Mouse (Mus musculus): ENCODE results near the gene Tmem128.

Gene Tmem128

DNA sequence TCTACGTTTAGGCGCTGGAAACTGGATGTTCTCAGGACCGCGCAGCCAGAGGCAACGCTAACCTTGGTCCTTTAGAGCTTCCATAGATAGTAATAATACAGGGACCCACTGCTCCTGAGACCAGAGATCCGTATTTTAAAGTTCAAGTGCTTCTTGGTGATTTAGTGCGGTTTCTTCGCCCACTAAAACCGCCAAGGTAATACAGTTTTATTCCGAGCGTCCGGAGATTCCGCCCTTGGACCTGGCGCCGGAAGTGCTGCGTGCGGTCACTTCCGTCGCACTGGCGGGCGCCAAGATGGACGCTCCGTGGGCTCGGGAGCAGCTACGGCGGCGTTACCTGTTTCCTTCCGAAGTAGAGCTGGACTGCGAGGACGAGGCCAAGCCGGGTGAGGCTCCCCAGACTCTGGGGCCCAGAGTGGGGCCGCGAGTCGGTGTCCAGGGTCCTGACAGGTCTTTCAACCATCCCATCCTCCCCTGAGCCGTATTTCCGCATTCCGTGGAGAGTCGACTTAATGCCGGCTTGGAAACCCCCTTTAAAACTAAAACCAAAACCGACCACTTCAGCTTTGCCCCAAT lies at the start of gene Tmem128:
TSS of gene Tmem128 (plus strand) at position 79 of the 576 bp plus-strand sequence.
- DNase-seq: peak; percentile 64

DNA sequence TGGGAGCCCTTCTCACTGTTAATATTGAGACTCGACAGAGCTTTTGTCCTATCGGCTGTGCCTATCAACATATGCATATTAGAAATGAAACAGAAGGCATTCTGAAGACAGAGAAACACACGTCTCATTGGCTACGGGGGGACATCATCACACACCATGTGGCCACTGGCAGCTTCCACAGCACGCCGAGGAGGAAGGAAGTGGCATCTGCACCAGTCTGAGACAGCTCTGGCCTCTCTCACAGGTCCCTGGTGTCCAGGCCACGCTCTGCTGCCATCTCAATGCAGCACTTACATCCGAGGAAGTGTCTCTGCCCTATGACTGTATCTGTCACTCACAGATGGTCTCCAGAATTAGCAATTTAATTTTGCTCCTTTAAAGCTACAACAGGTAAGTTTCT lies 48.3 kb upstream of the Tmem128 start:
- no peak for DNase-seq

DNA sequence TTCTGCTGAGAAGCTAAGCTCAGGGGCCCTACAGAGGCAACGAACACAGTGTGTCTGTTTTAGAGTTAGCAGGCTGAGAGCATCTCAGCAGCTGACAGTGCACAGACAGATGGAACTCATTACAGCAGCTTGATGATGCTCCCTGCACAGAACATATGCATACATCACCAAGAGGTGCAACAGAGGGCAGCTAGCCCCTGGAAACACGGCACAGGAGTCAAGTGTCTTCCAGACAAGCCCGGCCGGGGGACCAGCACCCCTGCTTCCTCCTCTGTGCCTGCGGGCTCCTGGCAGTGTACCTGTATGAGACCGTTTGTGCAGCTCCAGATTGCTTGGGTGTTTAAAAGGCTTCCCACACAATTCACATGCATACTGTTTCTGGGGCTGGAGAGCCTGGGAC lies 47.0 kb upstream of the Tmem128 start:
- DNase-seq: no peak

DNA sequence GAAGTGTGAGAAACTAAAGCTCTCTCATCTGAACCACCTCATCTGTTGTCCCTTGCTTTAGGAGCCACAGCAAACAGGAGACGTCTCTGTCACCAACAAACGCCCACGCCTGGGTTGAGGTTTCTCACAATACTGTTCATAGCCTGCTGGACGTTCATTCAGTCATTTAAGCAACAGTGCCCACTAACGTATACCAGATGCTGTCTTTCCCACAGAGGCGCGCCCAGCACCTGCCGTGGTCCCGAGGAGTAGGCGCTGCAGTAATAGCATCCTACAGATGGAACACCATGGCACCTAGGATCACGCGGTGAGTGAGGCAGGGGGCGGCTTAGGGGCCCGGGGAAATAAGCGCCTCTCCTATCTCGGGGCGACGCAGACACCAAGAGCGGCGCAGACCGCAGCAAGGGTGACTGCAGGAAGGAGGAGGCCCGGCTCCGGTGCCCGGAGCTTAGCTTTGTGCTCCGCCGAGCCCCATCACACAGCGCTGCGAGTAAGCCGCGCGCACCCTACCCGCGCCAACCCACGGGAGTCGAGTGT lies 40.1 kb upstream of the Tmem128 start:
- peak; percentile 49 for DNase-seq

DNA sequence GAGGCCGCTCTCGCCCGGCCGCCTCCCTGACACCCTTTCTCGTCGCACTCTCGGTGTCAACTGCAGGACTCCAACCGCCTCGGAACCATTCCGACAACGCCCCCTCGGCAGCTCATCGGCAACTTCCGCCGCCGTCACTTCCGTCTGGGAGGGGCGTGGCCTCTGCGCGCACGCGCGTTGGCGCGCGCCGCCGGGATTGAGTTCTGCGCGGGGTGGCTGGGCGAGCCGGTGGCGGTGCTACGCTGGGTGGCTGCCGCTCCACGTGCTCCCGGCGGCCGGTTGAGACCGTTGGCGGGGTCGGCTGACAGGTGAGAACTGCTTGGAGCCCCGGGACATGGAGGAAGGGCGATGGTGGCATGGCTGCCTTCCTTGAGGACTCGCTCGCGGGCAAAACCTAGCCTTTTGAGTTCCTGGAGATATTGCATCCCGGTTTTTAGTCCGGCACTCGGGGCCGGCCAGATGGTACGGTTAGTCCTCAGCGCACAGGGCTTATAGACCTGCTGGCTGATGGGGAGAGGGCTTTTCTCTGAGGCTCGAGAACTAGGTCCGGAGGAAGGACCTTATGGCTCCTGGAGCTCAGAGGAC lies 39.6 kb upstream of the Tmem128 start, which contains the start of the genes Zbtb49 and Lyar:
TSS of gene Zbtb49 (minus strand) at position 130 of the 585 bp plus-strand sequence.
TSS of gene Lyar (plus strand) at position 143 of the 585 bp plus-strand sequence.
- peak; percentile 94 for DNase-seq

DNA sequence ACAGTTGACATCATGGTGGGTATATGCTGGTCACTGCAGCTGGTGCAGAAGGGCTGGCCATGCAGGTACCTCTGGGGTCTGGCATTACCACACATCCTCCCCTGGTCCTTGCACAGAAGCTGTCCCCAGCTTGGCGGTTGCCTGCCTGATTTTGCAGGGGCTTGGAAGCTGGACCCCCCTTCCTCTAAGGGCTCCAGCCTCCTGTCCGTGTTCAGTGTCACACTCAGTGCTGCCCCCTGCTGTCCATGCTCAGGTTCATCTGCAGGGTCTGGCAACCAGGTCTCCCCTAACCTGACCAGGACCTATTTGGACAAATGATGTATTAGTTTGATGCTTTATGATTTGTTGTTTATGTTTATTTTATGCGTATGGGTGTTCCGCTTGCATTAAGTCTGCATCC lies 24.6 kb upstream of the Tmem128 start:
- peak; percentile 48 for DNase-seq

DNA sequence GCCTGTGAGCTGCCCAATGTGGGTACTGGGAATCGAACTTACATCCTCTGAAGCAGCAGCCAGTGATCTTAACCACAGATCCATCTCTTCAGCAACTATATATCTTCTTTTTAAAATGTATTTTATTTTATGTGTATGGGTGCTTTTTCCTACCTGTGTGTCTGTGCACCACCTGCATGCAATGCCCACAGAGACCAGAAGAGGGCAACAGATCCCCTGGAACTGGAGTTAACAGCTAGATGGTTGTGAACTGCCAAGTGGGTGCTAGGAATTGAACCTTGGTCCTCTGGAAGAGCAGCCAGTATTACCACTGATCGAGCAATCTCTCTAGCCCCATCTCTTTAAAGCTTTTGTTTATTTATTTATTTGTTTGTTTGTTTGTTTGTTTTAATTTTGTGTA lies 23.4 kb upstream of the Tmem128 start:
- DNase-seq: no peak

DNA sequence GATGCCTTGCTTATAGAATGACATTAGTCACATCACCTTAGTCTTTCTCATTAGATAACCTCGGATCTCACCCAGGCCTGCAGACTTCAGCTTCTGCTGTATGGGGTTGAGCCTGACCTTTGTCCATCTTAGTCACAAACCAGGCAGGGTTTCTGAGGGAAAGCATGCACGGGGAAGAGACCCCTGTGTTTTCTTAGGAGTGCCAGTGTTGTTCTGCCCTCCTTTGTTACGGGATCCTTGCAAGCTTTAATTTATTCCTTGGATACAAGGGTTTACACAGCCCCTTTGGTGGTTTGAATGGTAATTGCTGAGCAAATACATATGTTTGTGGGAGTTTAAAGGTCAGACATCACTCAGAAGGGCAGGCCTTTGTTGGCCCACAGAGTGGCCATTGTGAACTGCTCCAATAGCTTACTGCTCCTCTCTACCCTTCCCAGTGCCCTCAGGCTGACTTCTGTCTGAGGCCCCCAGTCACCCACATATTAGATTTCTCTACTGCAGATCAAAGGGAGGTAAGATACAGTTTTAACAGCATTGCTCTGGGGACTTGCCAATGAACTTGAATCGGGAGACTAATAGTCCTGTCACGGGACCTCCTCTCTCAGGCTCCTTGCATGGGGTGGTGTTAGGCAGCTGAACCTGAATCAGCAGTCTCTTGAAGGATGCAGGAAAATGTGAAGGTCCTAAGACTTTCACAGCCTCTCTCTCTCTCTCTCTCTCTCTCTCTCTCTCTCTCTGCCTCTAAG lies 19.1 kb upstream of the Tmem128 start:
- DNase-seq: no peak

DNA sequence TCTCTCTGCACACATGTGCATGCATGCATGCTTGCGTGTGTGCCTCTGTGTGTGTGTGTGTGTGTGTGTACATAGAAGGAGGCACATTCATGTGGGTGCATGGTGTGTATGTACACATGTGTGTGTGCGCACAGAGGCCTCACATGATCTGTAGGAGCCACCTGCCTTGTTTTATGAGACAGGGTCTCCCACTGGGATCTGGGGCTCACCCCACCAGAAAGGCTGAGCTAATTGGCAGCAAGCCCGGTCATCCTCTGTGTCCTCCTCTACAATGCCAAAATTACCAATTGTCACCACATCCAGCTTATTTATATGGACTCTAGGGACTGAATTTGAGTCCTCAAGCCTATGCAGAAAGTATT lies 18.5 kb upstream of the Tmem128 start:
- DNase-seq: no peak

DNA sequence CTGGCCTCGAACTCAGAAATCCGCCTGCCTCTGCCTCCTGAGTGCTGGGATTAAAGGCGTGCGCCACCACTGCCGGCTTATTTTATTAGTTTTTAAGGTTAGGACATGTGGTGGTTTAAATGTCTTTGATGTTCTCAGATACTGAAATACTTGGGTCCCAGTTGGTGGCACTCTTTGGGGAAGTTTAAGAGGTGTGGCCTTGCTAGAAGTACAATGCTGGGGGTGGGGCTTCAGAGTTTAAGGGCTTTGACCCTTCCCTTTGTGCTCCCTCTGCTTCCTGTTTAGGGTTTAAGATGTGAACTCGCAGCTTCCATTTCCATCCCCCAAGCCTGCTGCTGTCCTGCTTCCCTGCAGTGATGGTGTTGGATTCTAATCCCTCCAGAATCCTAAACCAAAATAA lies 18.0 kb upstream of the Tmem128 start:
- DNase-seq: no peak

DNA sequence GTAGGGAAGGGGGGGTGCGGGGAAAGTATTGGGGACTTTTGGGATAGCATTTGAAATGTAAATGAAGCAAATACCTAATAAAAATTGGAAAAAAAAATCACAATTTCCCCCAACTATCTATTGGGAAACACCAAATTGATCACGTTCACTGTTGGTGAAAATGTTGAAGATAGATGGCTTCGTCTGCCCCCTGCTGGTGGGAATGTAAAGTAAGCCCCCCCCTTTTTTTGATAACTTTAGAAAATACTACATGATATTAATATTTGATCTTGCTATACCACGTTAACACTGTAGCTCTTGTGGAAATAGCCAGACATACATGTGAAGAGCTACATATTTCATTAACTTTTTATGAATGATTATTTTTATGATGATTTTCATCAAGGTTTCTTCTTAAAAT lies 4.8 kb upstream of the Tmem128 start:
- no peak for DNase-seq

DNA sequence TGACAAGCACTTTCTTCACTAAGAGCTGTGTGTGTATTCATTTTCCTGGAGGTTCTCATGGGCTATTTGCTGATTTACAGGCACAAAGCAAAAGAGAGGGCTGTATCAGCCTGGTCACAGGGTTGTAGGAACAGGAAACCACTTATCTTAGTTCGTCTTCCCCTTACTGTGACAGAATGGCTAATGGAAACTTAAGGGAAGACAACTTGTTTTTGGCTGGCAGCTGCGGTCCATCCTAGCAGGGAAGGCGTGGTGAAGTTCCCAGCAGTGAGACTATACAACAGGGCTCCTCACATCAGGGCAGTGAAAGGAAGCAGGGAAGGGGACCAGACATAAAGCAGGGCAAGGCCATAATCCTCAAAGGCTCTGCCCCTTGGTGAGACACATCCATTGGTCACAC lies 4.3 kb upstream of the Tmem128 start:
- no peak for DNase-seq

DNA sequence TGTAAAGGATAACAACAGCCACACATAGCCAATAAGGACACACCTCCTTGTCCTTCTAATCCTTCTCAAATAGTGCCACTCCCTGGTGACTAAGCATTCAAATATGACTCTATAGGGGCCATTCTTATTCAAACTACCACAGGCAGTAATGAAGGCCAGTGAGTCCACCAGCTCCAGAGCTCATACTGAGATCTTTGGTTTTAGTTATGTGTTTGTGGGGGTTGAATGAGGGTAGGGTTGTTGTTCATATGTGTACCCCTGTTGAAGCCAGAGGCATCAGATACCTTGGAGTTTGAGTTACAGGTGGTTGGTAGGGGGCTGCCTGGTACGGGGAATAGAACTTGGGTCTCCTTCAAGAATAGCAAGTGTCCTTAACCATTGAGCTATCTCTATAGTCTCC lies 3.4 kb upstream of the Tmem128 start:
- DNase-seq: no peak

DNA sequence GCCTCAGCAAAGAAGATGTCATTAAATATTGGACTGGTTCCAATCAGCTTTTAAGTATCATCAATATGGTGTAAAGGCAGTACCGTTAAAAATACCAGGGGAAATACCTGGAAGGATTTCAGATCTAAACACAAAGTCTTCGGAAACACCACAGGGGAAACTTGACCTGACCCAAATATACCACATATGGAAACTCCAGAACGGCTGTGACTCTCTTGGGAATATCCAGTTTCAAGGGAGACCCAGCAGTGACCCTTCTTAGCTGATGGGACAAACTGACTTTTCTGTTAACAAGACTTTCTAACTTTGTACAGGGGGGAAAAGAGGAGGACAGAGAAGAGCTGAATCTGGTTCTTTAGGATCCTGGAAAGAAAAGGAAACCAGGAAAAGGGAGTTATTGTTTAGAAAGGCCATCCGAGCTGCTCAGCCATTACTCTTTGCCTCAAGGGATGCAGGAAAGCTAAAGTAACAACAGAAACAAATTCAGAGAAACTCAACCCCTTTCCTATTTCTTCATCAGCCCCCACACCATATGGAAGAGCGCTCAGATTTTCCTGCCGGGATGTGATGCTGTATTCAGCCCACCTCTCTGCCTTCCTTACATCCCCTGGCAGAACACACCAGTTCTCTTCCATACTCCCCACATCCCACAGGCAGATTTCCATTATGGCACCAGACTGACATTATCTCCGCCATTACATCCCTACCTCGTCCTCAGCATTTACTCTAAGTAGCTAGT lies 1.8 kb upstream of the Tmem128 start:
- DNase-seq: no peak

DNA sequence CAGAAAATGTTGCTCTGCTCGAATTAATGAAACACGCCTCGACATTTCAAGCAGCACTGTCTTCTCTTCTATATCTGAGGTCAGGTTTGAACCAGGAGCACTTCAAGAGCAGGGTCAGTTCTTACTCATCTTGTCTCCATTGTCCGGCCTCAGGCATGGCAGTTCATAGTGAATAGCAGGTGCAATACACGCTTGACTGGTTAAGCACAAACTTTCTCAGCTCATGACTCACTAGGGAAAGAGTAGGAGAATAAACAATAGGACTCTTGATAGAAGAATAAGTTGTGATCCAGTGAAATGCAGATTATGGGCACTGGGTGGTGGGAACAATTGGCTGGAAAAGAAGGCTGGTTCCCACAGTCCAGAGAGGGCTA lies 1.2 kb upstream of the Tmem128 start:
- DNase-seq: no peak

DNA sequence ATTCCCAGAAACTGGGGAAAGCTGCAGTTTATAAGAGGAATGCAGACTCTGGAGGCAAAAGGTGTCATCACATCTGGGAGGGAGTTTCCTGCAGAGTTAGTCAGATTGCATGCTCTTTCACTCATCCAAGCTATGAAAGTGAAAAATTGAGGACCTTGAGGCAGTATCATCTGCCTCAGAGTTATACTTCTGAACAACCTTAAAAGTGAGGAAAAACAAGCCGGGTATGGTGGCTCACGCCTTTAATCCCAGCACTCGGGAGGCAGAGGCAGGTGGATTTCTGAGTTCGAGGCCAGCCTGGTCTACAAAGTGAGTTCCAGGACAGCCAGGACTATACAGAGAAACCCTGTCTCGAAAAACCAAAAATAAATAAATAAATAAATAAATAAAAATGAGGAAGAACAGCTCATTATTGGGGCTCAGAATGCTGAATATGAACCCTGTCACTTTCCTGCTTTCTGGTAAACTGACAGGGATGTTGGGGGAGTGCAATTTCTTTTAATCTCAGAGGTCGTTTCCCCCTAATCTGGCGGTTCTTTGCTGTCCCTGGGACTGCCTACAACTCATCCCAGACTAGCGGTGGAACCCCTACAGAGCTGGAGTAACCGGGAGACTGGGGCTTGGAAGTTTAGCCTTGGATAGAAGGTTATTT lies 404 bp upstream of the Tmem128 start:
- no peak for DNase-seq

DNA sequence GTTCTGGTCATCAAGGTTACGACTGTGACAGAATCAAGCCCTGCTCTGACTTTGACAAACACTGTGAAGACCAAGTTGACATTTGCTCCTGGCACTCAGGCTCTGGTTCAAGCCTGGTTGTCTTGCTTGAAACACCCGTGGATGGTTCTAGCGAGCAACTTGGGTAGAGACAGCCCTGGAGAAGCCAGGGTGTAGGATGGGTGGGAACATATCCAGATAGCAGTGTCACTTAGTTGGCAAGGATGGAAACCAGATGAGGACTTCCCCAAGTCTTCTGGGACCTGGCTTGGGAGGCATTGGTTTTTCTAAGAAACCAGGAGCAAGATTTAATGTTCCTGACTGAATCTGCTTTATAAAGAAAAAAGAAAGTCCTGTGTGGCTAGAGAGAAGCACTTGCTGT lies 11.0 kb downstream of the Tmem128 start:
- DNase-seq: no peak

DNA sequence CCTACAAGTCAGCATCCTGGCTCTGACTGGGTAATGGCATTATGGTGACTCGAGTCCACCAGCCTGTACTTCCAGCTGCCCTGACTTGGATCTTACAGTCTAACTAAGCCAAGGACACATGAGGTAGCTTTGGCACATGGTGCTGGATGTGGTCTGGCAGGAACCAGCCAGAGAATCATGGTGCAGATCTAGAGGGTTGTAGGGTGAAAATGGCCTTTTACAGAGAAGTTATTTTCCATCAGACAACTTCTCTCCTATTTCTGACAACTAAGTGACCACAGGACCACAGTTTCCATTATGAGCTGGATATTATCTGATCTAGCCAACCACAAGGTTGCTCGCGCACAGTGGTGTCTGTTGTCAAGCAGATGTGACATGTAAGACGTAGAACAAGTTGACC lies 13.8 kb downstream of the Tmem128 start:
- no peak for DNase-seq

DNA sequence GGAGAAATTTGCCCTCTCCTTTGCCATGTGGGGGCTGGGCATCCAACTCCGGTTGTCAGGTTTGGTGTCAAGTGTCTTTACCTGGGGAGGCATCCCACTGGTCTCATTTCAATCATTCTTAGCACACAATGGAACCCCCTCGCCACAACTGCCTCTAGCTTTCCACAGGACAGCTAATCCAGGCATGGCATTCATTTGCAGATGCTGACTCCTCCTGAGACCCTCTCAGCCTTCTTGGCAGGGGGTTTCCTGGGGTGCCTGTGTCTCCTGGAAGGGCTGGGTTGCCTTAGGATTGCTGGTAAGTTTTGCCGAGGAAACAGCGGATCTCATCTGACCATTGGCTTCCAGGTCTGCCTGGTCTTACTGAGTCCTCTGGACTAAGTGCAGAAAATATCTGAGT lies 15.8 kb downstream of the Tmem128 start, which contains the start of gene Otop1:
TSS of gene Otop1 (plus strand) at position 202 of the 400 bp plus-strand sequence.
- DNase-seq: no peak

DNA sequence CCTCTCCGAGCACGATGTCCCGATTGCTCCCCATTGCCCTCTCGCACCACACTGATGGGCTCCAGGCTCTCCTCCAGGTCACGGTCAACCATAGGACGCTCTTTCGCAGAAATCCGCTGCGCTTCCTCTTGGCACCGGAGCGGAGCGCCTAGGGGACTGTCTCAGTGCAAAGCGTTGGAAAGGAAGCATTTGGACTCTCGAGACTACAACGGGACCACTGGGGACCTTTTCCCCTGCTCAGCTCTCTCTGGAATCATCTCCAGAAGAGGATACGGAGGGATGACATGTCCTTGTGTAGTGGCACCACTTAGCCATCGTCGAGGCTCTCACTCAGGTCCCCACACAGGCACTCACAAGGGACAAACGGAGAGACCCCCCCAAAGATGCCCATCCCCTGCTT lies 16.5 kb downstream of the Tmem128 start:
- DNase-seq: no peak

DNA sequence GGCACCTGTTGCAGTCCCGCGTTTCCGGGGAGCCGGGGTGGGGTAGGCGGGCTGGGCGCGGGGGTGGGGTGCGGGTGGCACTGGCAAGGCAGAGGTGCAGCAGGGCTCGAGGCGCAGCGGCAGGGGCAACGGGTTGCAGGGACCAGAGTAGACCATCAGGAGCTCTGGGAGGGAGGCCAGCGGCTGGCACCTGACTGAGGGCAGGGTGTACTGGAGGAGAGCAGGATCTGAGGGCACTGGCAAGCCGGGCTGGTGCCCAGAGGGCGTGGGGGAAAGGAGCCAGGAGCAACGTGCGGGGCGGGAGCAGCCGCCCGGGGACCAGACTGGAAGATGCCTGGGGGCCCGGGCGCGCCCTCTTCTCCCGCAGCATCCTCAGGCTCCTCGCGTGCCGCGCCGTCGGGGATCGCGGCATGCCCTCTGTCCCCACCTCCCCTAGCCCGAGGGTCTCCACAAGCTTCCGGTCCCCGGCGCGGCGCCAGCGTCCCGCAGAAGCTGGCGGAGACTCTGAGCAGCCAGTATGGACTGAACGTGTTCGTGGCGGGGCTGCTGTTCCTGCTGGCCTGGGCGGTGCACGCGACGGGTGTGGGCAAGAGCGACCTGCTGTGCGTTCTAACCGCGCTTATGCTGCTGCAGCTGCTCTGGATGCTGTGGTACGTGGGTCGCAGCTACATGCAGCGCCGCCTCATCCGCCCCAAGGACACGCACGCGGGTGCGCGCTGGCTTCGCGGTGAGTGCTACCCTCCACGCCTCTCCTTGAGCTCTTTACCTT lies 17.3 kb downstream of the Tmem128 start:
- no peak for DNase-seq

All from right cerebral cortex, postnatal 14 days (tissue).